Mouse (Mus musculus): Measurements from ENCODE around the gene Gria4.
"Not testable (repeated sequence)": the region's sequence is repeated elsewhere in the genome, so short reads cannot be mapped to it uniquely, and the experiment has no call there.

The Gria4 gene

DNA sequence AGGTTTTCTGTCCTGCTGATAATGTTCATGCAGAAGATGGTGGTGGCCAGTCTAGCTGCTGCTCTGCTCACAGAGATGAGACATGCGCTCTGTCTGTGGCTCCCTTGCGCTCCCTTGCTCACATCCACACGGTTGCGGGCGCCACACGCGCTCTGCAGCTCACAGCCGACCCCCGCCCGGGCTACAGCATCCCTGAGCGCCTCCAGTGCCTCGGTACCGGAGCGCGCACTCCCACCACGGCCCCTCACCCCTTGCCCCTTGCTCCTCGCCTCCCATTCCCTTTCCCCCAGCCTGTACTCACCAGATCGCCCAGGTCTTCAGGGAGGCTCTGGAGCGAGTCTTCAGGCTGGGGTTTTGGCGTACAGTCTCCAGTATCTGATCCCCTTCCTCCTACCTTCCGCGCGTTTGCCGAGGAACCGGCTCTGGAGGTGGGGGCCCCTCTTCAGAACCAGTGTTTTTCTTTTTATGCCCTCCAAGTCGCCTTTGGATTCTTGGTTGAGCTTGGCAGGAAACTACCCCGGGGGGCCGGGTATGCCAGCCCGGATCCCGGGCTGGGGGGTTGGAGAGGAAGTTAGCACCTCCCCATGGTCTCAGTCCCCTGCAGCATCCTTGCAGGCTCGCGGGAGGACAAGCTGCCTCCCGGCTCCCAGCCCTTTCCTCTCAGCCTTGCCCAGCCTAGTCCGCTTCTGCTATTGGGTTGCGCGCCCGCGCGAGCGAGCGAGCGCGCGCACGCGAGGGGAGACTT lies at the start of gene Gria4:
Gria4 (minus strand) TSS at position 691 of the 745 bp plus-strand sequence.
- DNase-seq (ENCODE audit: low read depth): no peak

DNA sequence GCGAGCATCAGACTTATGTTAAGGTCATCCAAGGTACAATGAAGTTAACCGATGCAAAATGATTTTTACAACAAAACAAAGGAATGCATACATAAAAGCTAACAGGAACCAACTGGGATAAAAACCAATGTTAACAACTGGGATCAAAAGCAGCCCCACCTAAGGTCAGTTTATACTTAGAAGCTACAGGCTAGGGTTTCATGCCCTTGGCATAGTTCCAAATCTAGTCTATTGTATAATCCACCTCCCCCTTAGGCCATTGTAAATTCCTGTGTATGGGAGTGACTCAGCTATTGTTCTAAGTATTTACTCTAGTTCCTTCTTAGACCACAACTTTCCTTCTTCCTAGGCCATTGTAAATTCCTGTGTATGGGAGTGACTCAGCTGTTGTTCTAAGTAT lies 14.9 kb upstream of the Gria4 start:
- not testable (repeated sequence) for DNase-seq (ENCODE audit: low read depth)

DNA sequence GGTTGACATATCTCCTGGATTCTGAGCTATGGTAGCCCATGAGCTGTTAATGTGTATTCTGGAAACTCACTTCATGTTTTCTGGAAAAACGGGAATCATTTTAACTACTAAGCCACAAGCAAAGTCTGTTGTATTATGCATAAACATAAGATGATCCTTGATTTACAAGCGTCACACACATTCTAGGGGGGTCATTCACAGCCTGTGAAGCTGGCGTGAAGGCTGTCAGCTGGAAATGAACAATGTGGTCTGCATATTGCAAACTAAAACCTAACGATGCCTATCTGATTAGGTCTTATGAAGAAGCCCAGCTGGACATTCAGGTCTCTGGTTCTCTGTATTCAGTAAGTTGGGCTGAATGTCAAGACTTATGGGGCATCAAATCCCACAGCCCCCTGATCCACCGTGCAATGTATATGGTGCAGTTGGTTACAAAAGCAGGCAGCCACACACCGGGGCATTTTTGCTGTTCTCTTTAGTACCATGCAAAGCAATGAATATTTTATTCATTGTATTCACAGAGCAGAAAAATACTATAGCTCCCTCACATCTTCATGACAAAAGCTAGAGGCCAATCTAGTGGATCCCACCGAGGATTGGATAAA lies 7.2 kb upstream of the Gria4 start:
- no peak for DNase-seq (ENCODE audit: low read depth)

DNA sequence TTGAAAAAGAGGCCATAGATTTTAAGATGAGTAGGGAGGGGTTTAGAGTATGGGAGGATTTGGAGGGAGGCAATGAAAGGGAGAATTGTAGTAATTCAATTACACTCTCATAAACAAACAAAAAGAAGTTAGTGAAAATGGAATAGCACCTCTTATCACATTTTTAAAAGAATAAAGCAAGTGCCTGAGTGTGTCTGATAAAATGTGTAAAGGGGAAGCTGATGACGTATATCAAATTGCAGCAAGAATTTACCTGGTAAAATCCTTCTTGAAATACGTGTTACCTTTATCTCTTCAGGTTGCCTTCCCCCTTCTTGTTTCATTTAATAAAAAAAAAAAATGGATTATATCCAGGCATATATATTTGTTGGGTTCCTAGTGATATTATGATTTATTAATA lies 1.4 kb upstream of the Gria4 start:
- DNase-seq (ENCODE audit: low read depth): no peak

DNA sequence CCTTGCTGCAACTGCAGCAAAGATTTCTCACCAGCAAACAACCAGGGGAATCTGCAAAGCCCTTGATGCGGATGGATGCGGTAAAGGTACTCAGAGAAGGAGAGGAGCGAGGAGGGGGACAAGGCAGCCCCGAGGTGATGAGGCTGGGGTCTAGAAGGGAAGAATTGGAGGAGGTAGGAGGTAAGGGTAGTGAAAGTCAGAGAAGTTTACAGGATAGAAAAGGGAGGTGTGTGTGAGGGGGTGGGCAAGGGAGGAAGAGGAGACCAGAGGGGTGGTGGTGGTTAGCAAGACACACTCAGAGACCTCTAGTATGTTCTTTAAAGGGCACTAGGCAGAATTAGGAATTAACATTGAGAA lies 233 bp upstream of the Gria4 start:
- DNase-seq (ENCODE audit: low read depth): no peak

DNA sequence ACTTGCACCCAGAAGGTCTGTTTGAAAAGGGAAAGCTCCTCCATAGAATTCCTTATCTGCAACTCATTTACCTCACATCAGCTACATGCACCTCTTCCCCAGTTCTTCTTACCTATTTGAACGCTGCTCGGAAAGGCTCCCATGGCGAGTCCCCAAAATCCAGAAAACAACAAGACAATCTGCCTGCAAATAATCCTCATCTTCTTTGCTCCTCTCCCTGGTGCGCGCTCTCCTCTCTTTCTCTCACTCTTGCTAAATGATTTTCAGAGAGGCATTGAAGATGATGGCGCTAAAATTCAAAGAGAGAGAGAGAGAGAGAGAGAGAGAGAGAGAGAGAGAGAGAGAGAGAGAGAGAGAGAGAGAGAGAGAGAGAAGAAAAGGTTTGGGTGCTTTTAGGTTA lies 959 bp downstream of the Gria4 start:
- no peak for DNase-seq (ENCODE audit: low read depth)

DNA sequence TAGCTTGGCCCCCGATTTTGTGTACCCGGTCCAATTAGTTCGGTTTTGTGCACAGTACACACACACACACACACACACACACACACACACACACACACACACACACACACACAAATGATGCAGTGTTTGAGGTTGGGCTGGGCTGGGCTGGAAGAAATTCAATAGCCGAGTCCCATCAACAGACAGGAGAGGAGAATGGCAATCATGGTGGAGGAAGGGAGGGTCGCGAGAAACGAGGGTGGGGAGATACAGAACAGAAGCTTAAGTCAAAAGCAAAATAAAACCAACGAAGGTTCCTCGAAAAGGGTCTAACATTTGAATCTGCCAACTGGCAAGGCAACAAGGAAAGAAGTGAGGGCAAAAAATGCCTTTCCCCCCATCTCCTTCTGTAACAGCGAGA lies 1.6 kb downstream of the Gria4 start:
- DNase-seq (ENCODE audit: low read depth): no peak

DNA sequence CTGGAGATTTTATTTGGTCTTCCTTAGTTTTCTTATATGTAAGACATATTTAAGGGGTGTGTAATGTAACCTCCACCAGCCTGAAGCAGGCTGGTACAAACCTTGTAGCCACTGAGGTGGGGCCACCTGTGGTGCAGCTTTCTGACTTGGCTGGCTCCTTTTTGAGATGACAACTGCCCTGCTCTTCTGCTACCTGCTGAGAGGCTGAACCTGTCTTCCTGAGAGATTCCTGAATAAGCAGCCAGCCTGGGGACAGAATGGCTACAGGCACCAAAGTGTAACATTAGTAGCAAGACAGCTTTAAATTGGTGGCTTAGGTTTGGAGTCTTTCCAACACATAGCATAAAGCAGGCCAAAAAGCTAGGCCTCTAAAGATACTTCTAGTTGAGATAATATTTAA lies 46.6 kb downstream of the Gria4 start:
- not testable (repeated sequence) for DNase-seq (ENCODE audit: low read depth)

DNA sequence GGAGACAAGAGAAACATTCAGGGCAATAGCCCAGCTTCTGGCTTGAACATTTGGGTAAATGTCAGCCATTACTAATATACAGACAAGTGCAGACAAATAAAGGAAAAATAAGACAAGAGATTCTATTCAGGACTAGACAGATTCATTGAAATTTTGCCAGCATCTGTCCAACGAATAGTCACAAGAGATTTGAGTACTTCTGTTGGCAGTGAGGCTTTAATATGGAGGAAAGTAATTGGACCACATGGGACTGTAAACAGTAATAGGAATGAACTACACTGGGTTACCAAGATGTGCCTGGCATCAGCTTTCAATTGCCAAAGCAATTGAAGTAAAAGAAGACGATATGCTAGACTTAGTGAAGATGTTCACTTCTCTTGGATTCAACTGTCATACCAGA lies 81.9 kb downstream of the Gria4 start:
- DNase-seq (ENCODE audit: low read depth): no peak

DNA sequence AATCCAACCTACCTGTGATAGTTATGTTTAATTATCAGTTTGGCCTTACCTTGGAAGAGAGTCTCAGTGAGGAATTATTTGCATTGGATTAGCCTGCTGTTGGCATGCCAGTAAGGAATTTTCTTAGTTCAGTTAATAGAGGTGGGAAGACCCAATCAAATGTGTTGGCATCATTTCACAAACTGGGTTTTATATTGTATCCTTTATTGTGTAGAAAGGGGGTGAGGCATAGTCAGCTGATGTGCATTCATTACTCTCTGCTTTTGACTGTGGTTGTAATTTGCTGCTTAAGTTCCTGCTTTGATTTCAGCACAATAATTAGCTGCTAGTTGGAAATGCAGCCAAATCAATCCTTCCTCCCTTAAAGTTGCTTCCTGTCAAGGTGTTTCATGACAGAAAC lies 83.7 kb downstream of the Gria4 start:
- no peak for DNase-seq (ENCODE audit: low read depth)

DNA sequence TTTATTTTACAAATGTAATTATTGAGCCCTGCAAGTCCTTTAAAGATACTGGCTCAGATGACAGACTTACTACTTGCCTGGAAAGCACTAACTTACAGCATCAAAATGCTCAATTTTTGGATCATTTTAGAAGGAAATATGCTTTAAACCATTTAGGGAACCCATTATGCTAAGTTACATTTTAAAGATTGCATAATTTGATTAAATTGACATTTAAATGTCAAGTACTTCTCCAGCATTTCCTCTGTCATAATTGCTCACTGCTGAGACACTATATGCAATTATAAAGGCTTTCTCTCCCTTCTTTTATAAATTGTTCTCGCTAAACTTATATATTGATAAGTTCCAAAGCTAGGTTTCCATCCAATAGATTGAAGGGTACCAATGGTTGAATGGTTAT lies 108.9 kb downstream of the Gria4 start:
- DNase-seq (ENCODE audit: low read depth): no peak

DNA sequence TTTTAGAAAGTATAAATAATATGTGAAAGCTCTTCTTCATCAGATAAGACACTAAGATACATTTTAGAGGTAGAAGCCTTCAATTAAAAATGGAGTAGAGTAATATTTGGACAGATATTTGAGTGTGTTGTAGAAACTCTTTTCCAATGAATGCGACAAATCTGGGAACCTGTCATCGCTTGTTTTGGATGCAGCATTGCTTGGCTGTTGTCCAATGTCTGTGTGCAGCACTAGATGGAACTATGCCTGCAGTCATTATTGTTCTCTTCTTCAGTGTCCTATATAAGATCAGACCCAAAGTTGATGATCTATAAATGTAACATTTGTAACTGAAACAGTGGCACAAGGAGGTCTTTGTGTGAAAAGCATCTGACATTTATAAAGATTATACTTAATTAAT lies 115.8 kb downstream of the Gria4 start:
- DNase-seq (ENCODE audit: low read depth): no peak

DNA sequence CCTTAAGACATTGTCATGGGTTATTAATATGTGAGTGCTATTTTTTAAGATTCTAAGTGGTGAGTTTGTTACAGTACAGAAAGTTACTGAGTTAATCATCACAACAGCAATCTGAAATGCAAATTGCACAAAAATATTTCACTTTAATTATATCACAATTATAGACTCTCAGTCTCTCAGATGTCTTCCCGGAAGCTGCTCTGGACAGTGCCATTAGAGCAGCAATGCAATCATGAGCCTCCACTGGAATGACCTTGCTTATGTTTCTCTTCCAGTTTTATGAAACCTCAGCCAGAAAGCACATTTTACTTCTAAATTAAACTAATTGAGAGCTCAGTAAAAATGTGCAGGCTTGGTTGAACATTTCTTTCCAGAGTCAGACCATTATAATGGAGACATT lies 116.9 kb downstream of the Gria4 start:
- no peak for DNase-seq (ENCODE audit: low read depth)

DNA sequence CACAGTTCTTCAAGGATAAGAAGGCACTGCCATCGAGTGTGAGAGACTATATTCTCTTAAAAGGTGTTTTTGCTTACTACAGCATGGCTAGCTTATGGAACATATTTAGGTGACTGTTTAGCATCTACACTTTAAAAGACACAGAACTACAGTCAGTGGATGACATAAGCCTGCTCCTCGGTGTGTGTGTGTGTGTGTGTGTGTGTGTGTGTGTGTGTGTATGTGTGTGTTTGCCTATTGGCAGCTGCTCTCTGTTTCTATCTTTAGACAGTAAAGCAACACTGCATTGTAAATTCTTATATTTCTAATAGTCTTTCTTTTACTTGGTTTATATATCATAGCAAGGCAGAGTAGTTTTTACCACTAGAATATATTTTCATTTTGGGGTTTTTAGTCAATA lies 130.3 kb downstream of the Gria4 start:
- no peak for DNase-seq (ENCODE audit: low read depth)

DNA sequence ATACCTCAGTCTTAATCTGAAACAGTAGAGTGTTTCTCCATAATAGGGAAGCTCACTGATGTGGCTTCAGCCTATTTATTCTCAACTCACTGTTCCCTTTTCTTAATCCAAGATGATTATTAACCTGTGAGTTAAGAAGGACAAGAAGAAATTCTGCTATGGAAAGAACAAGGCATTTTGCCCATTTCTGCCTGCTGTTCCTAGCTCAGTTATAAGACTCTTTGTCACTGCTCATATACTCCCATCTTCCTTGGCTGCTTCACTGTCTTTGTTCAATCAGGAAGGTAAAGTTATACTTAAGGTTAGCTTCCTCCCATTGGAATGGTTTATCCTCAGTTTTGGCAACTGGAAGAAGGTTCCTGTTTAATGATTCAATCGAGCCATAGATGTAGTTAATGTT lies 133.6 kb downstream of the Gria4 start:
- DNase-seq (ENCODE audit: low read depth): no peak

DNA sequence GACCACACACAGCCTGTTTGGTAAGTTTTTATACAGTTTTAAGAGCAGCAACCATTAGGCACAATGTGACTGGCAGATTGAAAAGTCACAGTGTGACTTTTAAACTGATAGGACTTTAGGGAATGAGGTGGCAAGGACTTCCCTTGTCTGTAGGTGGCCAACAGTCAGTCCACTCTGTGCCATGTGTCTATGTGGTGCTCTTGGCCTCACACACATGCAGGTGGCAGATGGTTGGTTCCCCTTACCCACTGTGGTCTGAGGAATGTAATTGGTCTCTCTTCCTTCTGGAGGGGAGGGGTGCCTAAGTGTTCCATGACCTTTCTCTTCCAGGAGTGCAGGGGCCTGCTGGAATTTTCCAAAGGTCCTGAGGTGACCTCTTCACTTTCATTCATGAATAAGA lies 137.1 kb downstream of the Gria4 start:
- no peak for DNase-seq (ENCODE audit: low read depth)

DNA sequence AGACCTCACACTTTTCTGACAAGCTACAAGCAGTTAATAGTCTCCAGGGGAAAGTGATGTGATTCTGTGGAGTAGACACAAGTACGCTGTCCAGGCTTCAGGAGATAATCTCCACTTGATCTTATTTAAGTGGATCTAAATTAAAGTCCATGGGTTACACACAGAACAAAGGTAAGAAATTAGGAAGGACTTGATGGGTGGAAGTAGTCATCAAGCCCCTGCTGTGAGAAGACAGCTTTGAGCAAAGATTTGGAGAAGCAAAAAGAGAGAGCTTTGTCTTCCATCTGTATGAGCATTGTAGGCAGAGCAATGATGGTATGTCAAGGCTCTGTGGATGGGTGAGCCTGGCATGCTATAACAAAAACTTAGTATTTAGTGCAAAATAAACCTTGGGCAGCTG lies 141.7 kb downstream of the Gria4 start:
- DNase-seq (ENCODE audit: low read depth): no peak

DNA sequence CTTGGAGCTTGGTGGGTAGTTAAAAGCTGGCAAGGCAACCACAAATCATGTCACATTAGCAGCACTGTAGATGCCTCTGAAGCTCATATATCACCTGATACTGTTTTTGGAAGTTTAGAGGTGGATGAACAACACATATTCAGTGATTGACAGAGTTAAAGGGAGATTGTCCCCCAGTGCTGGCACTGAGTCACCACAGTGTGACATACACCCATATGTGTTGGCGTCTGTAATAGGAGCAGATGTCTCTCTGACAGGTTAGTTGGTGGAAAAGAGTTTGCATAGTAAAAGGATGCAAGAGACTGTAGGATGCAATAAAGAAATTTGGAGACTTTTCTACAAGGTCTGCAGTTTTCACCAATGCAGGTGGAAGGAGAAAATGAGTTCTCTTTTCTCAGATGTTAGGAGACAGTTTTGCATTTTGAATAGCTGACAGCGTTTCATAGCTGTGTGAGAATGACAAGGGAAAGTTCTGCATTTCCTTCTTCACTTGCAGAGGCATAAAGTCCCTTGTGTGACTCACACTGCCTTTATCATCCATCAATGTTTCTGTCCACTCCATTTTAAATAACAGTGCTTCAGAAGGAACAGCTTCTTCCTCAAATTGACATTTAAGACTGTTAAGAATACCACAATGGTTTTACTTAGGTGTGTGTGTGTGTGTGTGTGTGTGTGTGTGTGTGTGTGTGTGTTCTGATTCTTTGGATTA lies 156.7 kb downstream of the Gria4 start:
- no peak for DNase-seq (ENCODE audit: low read depth)

DNA sequence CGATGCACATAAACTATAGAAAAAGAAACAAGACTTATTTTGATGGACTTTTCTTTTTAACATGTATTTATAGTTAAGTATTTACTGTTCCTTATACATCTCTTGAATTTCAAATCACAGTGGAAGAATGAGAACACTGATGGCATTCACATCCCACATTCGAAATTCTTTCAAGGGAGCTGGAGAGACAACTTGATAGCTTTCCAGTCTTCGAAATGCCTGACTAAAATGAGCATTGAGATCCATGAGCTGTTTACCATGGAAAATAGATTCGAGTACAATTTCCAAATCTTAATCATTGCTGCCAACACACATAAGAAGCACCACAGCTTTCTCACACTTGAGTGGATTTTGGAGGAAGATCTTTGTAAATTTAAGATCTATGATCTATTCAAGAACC lies 164.1 kb downstream of the Gria4 start:
- no peak for DNase-seq (ENCODE audit: low read depth)

DNA sequence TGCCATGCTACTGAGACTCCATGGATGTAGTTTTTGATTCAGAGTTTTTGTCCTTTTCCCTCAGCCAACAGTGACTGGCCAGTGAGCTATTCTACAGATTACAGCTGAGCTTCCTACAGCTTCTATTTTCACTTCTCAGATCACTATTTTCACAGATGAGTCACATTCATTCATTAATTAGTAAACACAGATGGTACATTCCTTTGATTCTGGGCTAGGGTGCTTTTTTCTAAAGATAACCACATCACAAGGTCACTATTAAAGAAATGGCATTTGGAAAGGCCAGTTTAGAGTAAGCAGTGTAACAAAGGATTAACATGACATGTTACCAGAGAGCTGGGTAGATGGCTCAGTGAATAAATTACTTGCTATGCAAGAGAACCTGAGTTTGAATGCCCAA lies 180.7 kb downstream of the Gria4 start:
- no peak for DNase-seq (ENCODE audit: low read depth)

DNA sequence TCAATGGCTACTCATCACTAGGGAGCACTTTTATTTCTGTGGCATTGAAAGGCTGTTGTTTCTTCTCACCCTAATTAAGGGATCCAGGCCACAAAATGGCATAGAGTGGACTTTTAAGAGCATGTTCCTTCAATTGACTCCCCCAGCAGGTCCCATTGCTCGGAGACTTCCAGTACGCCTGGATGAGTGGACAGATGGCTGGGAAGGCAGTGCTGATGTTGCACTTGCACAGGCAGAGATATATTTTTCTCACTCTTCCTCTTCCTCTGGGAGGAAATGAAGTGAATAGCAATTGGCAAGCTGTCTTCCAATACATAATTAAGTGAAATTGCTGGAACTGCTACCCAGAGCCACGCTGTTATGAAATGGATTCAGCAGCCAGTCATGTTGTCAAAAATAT lies 190.7 kb downstream of the Gria4 start:
- DNase-seq (ENCODE audit: low read depth): no peak

DNA sequence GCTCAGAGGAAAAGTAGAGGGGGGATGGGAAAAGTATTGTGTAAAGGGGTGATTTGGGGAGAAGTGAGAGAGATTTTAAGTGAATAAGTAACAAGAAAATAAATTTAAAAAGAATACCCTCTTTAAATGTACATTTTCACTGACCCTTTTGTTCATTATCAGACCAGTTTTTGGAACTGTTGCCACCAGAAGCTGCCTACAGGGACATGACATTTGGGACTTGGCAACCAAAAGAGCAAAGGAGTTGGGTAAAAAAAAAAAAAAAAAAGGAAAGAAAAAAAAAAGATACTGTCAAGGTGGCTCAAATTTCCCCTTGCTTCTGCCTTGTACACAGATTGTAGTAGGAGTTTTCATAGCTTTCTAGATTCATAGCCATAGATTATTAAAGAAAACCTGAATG lies 191.8 kb downstream of the Gria4 start:
- no peak for DNase-seq (ENCODE audit: low read depth)

DNA sequence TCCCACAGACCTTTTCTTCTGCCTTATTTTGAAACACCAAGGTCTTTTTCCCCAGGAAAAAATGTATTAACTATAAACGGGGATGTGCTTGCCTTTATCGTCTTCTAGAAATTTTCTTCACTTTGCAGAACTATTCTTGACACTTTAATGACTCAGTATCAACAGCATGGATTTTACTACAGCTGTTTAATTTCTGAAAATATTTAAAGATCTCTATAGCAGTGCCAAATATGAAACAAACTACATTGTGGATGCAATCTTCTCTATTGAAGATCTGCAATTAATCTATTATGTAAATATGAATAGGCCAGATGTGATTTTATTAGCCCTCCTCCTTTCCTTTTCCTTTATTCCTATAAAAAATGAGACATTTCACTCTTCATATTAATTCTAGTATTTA lies 194.2 kb downstream of the Gria4 start:
- no peak for DNase-seq (ENCODE audit: low read depth)

DNA sequence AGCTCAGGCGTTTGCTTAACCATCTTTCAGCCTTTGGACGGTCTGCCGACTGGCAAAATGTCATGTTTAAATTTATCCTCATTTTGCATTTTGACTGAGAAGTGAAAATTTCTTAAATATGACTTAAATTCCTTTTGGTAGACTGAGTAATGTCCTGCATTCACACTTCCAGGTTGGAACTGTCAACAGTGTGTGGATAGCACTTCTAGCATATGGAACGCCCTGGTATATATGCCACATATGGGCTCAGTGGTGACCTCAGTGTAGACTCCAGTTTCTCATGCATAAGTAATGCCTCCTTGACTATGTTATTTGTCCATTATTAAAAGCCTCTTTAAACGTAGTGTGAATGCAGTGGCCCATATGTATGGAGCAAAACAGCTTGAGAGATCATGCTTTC lies 222.4 kb downstream of the Gria4 start:
- no peak for DNase-seq (ENCODE audit: low read depth)
